Mouse (Mus musculus) layer of hippocampus, postnatal 36 days (tissue): ENCODE measurements around the gene Stk39. TPM values are rescaled to one million over a fixed set of nuclear protein-coding genes. Genes with fewer than 3 reads are reported as not detected.
"Not testable (repeated sequence)": the region's sequence is repeated elsewhere in the genome, so short reads cannot be mapped to it uniquely, and the experiment has no call there.

ENCODE experiments used
- DNase-seq, 2 experiments: peaks; one replicate each; pipeline ENCODE4 v3.0.0; 2022
- total RNA-seq, 2 experiments: library from RNA; stranded (reverse); gene quantifications; 2 replicates each; pipeline ENCODE4 v1.2.3; 2021

Gene Stk39
- total RNA-seq, 2 experiments from 2014 or later: 65.8 to 68.4 TPM

DNA sequence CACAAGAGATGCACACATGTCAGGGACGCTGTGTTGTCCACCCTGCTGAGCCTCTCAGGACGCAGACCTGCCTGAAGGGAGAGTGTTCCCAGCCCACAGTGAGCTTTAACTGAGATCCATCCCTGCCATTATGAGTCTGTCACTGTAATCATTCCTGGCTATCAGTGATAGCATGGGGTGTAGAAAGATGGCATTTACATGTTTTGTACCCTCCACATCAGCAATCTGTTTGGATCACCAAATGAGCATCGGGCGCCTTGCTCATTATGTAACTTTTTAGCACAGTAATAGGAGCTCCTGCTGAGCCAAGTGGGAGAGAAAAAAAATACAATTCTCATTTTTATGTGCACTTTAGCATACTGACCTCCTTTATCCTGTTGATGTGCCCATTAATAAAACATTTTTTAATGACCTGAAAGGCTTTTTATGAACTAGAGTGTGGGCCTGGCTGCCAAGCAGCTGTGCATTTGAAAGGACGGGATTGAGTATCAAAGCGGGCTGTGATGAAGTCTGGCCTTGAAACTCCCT, 189.0 kb downstream of the Stk39 start:
- DNase-seq: peak; percentile 17 to 19

DNA sequence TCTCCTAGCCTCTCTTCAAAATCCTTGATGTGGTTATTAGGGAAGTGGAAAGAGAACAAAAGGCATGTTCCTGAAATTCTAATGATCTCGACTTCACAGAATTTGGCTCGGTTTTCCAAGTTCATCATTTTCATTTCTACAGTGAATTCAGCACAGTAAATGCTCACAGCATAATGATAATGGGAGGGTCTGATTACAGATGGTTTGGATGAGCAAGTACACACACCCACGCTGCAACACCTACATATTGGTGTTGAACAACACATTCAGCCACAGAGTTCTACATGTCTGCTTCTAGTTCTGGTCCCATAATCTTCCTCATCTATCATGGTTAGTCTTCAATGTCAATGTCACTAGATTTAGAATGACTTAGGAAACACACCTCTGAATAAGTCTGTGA, 190.5 kb downstream of the Stk39 start:
- DNase-seq: peak; percentile 28 to 39

DNA sequence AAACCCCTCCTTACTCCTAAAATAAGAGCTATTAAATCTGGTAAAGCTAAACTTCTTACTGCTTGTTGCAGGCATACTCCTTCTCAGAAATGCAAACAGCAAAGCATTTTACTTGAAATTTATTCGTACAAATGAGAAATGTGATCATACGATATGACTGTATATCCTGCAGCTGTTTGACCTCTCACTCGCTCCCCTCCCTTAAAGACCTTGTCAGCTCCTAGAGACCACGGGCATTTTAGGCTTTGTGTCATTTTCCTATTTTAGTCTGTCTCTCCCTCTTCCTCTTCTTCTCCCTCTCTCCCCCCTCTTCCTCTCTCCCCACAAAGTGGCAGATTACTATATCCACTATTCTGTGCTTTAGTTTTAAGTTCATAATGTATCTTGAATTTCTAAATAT, 200.8 kb downstream of the Stk39 start:
- DNase-seq: no peak

DNA sequence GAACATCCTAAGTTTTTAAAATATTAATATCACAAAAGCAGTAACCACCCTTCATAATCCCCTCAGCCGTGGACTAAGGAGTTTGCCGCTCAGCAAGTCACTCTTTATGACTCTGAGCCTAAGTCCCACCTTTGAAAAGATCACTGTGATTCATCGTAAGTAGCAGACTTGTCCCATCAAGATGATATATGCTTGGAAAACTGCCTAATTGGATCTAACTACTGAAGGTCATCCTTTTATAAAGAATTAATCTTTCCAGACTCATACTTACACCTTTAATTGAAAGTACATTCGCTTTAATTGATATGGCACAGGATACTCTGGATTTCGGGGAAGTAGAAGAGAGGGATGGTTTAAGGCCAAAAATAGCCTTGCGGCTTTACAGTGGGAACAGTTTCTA, 201.2 kb downstream of the Stk39 start:
- DNase-seq: no peak

DNA sequence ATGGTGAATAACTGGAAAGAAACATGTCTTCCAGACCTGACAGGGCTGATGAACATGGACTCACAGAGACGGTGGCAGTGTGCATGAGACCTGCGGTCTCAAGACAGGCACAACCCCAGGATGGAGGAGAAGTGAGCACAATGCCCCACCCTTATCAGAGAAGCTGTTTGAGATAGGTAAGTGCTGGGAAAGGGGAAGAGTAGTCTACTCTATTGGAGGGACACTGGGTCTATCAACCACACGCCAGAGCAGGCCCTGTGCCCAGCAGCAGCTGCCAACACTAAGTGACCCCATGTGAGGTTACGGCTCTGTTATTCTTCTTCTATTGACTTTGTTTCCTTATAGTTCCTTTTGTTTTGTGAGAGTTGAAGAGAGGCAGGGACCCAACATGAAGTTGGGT, 202.4 kb downstream of the Stk39 start:
- DNase-seq: no peak

DNA sequence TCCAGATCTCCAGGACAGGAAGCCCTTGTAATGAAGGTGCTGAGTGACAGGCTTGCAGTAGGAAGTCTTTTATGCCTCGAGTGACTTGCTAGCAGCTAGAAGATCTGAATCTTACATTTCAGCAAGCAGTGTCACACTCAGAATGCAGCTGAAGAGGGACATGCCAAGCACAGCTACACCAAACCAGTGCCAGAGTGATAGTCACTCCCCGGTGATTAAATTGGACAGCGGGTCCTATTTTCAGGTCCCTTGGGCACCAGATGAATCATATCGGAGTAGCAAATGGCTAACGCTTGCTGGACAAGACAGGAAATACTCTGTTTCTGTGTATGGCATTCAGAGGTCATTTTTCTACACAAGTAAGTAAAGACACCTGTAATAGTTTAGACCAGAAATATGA, 207.2 kb downstream of the Stk39 start:
- no peak for DNase-seq

DNA sequence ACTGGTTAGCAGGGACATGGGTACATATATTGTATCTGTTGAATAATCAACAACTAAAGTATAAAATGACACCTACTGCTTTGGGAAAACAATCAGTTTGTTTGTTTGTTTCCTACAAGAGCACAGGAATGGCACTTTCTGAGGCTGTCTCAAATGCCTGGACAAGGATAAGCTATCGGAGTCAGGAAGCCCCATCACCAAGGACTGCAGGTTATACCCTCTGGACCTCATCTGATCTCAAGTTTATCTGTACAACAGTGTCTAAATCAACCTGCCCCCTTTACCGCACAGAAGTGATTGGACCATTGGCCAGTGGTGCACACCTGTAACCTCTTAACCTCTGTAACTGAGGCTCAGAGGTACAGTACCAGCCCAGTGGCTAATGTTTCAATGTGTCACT, 211.2 kb downstream of the Stk39 start:
- no peak for DNase-seq

DNA sequence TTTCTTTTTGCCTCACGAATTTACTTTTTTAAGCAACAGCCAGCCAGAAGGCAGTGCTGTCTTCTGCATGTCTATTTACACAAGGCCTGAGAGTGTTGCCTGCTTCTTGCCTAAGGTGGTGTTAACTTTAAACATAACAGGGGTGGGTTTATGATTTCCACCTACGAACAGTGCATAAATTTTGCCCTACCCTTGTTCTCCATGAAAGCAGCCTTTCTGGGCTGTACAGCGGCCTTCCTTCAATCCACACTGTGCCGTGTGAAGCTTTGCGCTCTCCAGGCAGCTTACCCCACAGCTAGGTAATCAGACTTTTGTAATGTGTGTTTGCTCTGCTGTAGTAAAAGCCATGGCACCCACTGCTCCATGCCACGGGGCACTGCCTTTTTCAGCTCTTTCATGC, 214.5 kb downstream of the Stk39 start:
- no peak for DNase-seq

DNA sequence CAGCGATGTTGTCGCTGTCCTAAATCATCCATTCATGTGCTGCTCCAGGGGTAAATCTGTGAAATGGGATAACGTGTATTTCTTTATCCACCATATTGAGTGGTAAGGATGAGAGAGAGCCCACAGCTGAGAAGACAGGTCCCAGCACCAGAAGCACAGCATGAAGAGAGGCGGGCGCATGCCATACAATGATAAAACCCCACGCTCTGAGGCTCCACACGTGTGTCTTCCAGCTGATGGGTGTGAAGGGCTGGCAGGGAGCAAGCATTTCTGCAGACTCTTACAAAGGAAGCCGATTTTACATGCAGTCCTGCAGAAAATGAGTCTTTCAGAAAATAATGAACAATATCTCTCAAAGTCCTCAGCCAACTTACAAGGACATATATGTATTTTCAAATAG, 215.6 kb downstream of the Stk39 start:
- DNase-seq: no peak

DNA sequence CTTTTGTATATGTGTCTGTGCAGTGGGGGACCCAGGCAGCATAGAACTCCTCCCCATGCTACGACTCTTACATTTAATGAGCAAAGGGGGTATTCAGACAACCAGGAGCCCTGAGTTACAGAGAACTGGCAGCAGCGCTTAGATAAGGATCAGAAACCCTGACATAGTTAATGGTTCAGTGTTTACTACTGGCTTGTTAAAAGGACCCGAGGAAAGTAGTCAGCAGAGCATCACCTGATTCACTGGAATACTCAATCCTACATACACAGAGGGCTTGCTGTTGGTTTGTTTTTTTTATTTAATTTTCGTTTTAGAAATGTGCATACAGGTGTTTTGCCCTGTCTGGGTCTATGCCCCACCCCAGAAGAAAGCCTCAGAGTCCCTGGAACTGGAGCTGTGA, 217.3 kb downstream of the Stk39 start:
- no peak for DNase-seq

DNA sequence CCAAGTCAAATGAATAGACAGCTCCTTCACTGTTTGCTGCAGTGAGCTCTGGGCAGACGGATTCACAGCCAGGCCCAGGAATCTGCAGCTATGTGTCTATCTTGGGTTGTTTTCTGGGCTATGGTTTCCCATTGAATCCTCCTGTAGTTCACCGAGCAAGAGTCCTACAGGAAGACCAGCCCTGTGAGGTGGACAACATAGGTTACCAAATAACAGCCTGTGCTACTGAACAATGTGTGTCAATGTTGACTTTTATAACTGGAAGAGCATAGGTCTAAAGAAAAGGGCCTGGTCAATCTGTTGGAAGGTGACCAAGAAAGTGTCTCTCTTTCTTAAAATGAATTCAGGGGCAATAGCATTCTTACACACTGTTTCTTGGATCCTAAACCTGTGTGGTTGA, 218.8 kb downstream of the Stk39 start:
- DNase-seq: no peak

DNA sequence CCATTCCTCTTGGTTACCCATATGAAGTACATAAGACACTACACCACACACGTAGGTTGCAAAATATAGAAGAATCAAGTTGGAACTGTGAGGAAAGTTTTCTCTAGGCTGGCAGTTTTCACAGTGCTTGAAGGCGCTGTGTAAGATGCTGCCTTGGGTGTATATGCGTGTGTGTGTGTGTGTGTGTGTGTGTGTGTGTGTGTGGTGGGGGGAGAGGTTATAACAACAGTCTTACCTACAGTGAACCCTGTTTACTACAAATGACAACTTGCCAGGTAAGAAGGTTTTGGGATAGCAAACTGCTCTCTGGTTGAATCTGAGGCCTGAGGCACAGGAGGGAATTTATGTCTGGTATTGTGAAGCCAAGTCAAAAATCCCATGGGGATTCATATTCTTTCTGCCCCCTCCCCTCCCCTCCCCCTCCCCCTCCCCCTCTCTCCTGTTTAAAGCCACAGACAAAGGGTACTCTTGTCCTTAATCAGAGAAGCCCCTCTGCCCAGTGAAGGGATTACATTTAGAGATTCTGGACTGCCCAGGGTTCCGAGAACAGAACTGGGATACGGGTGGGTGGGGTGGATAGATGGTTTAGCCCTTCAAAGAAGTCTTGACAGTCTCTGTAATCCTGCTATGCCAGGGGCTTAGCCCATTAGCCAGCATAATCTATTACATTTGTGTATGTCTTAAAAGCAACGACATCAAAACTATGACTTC, 219.9 kb downstream of the Stk39 start:
- DNase-seq: no peak

DNA sequence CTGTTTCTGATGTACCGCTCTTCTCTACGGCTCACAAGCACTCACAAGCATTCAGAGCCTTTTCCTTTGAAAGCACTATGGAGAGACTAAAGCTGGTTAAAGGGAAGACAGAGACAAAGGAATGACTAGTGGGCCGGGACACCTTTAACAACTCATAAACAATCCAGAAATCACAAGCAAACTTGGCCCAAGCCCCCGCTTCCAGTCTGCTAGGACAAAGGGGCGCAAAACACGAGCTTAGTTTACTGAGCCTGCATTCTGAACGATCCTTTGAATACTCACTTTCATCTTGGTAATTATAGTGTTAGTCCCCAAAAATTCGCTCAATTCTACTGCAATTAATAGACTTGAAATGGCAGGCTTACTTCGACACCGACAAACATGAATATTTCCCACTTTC, 221.2 kb downstream of the Stk39 start:
- no peak for DNase-seq

DNA sequence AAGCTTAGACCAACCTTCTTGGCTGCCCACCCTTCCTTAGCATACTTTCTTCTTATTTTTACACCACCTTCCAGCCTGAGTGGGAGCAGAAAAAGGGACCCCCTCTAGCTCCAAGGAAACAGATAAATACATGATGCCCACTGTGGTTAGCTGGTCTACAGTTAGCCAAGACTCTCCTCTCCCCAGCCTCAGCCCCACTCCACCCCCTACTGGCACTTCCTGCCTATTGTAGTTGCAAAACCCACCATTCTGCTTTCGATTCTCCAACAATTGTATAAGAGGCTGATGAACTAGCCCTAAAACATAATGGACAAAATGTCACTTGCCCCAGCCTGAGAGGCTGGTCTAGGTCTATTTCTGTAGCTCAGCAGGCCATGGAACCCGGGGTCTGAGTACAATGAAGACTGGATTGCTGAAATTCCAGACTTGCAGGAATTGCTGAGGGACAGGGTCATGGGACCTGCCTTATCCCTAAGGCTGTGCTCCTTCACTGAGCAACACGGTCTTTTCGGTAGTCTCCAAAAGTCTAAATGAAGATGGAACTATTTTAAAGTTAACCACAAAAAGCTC, 222.1 kb downstream of the Stk39 start:
- no peak for DNase-seq

DNA sequence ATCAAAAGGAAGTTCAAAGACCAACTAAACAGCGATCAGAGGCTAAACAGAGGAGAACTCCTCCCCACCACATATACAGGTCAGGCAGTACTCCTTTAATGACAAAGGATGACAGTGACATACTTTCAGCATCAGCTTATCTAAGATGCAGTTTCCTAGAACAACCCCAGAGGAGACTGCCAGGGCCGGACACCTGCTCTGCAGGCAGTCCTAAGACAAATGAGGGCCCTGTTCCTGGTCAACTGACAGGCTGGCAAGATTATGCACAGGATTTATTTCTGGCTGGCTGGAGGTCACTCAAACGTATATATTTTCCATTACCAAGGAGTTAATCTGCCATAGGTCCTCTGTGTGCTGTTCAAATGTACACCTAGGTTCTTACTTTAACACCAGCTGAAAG, 225.8 kb downstream of the Stk39 start:
- no peak for DNase-seq

DNA sequence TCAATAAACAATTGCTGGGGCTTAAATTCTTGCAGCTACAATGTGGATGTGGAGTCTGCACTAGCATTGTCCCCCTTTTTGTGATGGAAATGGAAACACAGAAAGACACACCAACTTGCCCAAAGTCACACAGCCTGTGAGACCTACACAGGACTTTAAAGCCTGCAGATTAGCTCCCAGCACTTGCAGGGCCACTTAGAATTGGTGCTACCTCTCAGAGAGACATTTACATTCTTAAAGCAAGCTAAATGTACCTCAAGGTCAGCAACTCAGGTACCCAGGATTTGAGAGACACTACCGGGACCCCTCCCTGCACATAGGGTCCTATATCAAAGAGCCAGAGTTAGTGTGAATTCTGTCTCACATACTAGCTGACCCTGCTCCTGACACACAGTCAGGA, 227.5 kb downstream of the Stk39 start:
- no peak for DNase-seq

DNA sequence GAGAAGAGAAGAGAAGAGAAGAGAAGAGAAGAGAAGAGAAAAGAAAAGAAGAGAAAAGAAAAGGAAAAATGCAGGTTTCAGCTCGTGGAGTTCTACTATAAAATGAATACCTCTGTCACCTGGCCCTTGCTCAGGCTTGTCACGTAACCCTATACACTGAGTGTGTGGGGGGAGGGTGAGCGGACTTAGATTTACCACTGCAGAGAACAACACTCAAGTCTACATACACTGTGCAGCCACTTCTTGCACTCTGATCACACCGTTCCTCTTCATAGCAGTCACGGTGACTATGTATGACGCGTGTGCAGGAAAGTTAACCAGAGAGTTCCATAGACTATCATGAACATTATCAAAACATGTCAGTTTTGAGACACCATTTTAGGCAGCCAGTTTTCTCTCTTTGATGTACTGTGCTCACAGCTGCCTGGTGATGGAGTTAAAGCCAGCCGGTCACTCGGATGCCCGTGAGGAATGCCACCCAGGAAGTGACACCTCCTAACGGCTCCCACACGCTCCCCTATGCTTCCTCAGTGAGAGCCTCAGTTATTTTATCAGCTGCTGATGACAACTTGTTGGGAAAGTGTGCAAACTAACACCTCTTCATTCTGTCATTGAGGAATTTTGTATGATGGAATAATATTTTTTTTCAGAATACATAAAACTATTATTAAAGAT, 228.1 kb downstream of the Stk39 start:
- DNase-seq: no peak

DNA sequence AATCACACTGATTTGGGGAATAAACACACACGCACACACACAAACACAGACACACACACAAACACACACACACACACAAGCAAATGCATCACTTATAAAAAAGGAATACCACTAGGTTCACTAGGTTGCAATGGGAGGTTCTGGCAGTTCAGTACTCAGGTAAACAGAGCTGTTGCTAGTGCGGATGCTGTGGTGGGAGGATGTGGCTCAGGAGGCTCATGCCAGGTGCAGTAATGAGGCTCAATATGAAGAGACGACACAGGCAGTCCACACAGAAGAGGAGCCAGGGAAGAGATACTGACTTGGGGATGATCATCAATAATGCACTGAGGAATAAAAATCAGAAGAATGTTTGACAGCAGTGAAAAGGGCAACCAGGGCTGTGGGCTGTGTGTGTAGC, 228.8 kb downstream of the Stk39 start:
- DNase-seq: no peak

DNA sequence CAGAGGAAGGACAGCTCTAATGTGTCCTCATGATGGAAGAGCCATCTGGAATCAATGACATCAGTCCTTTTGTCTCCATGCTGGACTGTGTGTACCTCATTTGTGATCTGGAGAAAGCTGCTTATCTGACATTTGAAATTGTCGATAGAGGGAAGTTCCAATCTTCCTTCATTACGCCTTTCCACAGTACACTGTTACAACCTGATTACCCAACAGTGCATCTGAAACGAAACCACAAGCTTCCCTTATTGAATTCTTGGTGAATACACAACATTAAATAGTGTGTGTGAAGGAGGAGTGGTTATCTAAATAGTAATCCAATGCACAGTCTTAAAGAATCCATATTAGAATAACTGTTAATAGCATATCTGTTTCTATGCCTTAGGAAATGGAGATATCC, 230.0 kb downstream of the Stk39 start:
- no peak for DNase-seq

DNA sequence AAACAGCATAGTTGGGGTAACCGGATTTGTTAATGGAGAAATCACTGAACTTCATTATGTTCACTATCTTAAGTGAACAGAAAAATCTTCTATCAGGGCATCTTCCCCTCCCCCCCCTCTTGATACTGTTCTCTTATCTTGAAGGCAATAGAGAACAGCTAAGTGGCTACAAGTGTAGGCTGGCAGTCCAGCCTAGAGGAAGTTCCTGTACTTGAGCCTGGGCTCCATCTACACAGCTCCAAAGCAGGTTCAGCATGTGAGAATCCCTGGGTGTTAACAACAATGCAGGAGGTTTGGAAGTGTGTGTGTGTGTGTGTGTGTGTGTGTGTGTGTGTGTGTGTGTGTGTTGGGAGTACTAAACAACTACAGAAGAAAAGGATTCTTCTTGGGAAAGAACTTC, 230.4 kb downstream of the Stk39 start:
- DNase-seq: no peak

DNA sequence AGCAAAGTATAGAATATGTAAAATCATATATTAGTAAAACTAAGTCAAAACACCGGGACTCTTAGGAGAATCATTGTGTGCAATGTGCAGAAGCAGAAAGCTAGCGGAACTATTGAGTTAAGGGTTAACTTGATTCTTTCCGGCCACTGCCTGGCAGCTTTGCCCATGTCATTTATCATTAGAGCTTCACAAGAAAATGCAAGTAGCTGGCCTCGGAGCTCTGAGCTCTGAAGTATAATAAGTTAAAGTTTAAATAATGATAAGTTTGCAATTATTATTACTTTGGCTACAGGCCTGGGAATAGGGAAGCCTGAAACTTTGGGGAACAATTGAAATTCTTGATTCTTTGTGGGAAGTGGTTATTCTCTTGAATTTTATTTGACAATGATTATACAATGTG, 232.7 kb downstream of the Stk39 start:
- not testable (repeated sequence) for DNase-seq

DNA sequence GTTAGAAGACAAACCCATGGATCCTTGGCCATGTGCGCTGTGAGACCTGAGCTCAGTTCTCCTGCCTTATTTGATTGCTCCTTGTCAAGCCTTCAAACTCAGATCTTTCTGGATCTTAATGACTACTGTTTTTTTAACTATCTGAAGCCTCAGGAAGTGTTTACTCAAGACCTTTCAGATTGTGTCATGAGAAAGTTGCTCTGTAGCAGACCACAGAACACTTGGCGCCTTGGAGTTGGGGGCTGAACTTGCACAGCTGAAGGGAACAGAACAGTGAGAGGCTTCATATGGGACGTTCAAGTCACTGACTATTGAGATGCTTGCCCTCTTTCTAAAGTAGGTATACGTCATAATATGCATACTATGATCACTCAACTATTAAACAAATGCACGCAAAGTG, 239.1 kb downstream of the Stk39 start:
- no peak for DNase-seq

DNA sequence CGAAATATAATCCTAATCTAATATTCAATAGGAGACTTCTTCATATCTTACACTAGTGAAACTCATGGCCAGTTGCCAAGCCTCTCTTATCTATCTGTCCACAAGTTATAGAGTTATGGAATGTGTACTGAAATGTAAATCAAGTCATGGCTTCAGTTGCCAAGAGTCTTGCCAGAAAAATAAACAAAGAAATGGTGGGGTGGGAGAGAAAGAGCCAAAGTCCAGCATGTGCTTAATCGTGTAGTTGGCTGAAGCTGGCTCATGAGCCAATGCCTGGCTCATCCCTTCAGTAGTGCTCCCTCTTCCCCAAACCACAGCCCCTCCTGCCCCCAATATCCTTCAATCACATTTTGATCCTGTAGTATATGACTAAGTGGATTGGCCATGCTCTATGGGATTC, 242.2 kb downstream of the Stk39 start:
- no peak for DNase-seq

DNA sequence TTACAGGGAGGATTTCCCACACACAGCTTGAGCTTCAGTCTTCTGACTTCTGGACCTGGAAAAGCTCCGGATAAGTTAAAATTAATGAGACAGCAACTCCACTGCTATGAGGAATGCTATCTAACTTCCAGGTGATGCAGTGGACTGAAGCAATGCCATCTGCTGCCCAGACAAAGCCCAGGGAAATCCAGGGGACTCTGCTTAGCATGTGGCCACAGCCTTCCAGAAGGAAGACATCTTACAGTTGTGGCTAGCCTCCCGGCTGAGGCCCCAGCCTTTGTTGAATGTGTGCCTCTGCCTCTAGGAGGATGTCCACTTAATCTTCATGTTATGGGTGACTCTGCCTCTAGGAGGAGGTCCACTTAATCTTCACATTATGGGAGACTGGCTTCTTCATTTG, 243.0 kb downstream of the Stk39 start:
- no peak for DNase-seq
